Mouse (Mus musculus) left cerebral cortex, postnatal 14 days (tissue): ENCODE data around the gene Nipsnap1. TPM values are rescaled to one million over a fixed set of nuclear protein-coding genes. Genes with fewer than 3 reads are reported as not detected.

ENCODE experiments used
- microRNA-seq, 2 experiments: library from miRNA; unstranded; fragments of <30 nt; microRNA quantifications; one replicate each; pipeline ENCODE4 v1.2.0; 2022
- total RNA-seq, 2 experiments: library from RNA; stranded (reverse); gene quantifications; 2 replicates each; pipeline ENCODE4 v1.2.3; 2021

Gene Nipsnap1
- total RNA-seq, 2 experiments from 2014 or later: 89.1 to 92.0 TPM

Small RNA genes within 50 kb of the gene (microRNA-seq; reads per million reads assigned to microRNA genes)
- 2.0 to 2.6 reads per million in 2 experiments for gene Mir6918

Other genes with a start within 250 kb of the Nipsnap1 start
- gene Ascc2, start 236.2 kb upstream of the Nipsnap1 start, total RNA-seq: 10 to 100 TPM; 18.6 to 19.8 TPM
- 100 to 1,000 TPM; 429 to 434 TPM for gene Uqcr10, start 169.6 kb upstream of the Nipsnap1 start, total RNA-seq
- gene Zmat5, start 169.3 kb upstream of the Nipsnap1 start, total RNA-seq: 10 to 100 TPM; 25.7 to 30.7 TPM
- 10 to 100 TPM in 1 of 2 experiments, 1 to 10 TPM in 1; 5.8 to 14.4 TPM for gene Cabp7, start 127.2 kb upstream of the Nipsnap1 start, total RNA-seq
- 100 to 1,000 TPM; 100 to 104 TPM for gene Nf2, start 24.4 kb upstream of the Nipsnap1 start, total RNA-seq
- gene Thoc5, start 21.4 kb downstream of the Nipsnap1 start, total RNA-seq: 10 to 100 TPM; 35.8 to 38.3 TPM
- 10 to 100 TPM; 35.5 to 38.2 TPM for gene Nefh, start 74.1 kb downstream of the Nipsnap1 start, total RNA-seq
- gene Ap1b1, start 112.9 kb downstream of the Nipsnap1 start, total RNA-seq: 100 to 1,000 TPM; 138 to 142 TPM
- gene Rasl10a, start 184.2 kb downstream of the Nipsnap1 start, total RNA-seq: 10 to 100 TPM; 61.7 to 63.2 TPM
- gene Gas2l1, start 191.4 kb downstream of the Nipsnap1 start, total RNA-seq: 10 to 100 TPM; 60.9 to 70.2 TPM
- gene Rhbdd3, start 225.0 kb downstream of the Nipsnap1 start, total RNA-seq: 10 to 100 TPM; 21.7 to 24.6 TPM
- gene Ewsr1, start 225.3 kb downstream of the Nipsnap1 start, total RNA-seq: 100 to 1,000 TPM; 288 to 295 TPM